Mouse (Mus musculus) intestine, embryonic 16.5 days (tissue): ENCODE results near the gene Rho. TPM values are rescaled to one million over a fixed set of nuclear protein-coding genes. Genes with fewer than 3 reads are reported as not detected.

Experiments
- ATAC-seq: fragments of 200-750 bp; cut with Nextera tagmentation; 2 replicates; pipeline ENCODE4 v1.8.0; 2017; ENCODE audit warnings: moderate TSS enrichment, moderate library complexity
- H3K27ac ChIP-seq: fragments of 300-500 bp; sonication (generic); 2 replicates; pipeline ENCODE4 v1.5.1; 2014; ENCODE audit warnings: mild to moderate bottlenecking, low read length
- H3K27me3 ChIP-seq: fragments of 300-500 bp; sonication (generic); replicated peaks from 2 replicates; pipeline ENCODE4 v1.6.1; 2014; ENCODE audit warnings: low read length, control low read depth, mixed read lengths; ENCODE audit not compliant: control insufficient read depth, insufficient read depth
- H3K36me3 ChIP-seq: fragments of 300-500 bp; sonication (generic); 2 replicates; pipeline ENCODE4 v1.6.1; 2014; ENCODE audit warnings: low read length, control low read depth; ENCODE audit not compliant: control insufficient read depth, insufficient read depth
- H3K4me1 ChIP-seq: fragments of 300-500 bp; sonication (generic); 2 replicates; pipeline ENCODE4 v1.6.1; 2014; ENCODE audit warnings: low read length, control low read depth, mixed read lengths; ENCODE audit not compliant: control insufficient read depth, insufficient read depth
- H3K4me2 ChIP-seq: fragments of 300-500 bp; sonication (generic); 2 replicates; pipeline ENCODE4 v1.6.1; 2014; ENCODE audit warnings: low read depth, low read length, control low read depth
- H3K4me3 ChIP-seq: fragments of 300-500 bp; sonication (generic); 2 replicates; pipeline ENCODE4 v1.5.1; 2014; ENCODE audit warnings: mild to moderate bottlenecking, low read length
- H3K9ac ChIP-seq: fragments of 300-500 bp; sonication (generic); 2 replicates; pipeline ENCODE4 v1.6.1; 2014; ENCODE audit warnings: low read depth, low read length
- H3K9me3 ChIP-seq: fragments of 300-500 bp; sonication (generic); 2 replicates; pipeline ENCODE4 v1.6.1; 2016; ENCODE audit warnings: low read length, control low read depth; ENCODE audit not compliant: control insufficient read depth
- WGBS: fragments of 180-500 bp; shearing (Covaris S2); extraction: QIAGEN DNeasy Blood & Tissue Kit; methylation state at CpG from one replicate; pipeline ENCODE4 v1.1.7; 2014; 5-methylcytosine and 5-hydroxymethylcytosine counted together
- polyA plus RNA-seq: library from polyadenylated mRNA; unstranded; fragments of >200 nt; fragmentation: Nextera tagmentation; extraction: Ambion mirVana; gene quantifications from 2 replicates; pipeline ENCODE4 v1.2.1, GENCODE M21; 2015

Rho gene
- polyA plus RNA-seq, 1 experiment from 2014 or later: 0.31 TPM

DNA sequence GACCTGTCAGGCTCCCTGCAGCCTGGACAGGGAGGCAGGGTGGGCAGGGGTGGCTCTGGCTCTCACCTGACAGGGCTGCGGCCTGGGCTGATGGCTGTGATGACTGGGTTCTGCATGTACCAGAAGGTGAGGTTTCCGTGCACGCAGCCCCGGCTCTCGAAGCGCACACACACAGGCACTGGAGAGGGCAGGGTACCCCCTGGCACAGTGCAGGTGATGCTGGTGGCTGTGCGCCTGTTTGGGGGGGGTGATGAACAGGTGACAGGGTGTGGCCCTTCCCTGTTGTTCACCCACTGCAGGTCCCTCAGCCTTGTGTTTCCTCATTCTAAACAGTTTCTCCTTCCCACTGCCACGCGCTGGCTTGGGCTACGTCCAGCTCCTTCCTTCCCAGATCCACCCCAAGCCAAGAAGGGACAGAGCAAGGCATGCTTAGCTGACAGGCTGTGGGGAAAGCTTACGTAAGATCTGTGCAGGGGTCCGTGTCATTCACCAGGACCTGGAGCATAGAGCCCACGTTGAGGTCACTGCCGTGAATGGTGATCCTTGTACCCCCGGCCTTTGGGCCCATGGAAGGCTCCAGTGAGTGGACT is 35.8 kb downstream of the Rho start:
- H3K9me3 ChIP-seq: no peaks in the 10 kb centered on the region
- no peak overlapping the region for H3K4me2 ChIP-seq
- no peak overlapping the region for H3K4me3 ChIP-seq
- H3K36me3 ChIP-seq: 0 out of 2 replicates have a peak, but pooled peaks cover 6% of the 10 kb centered on the region
- peaks cover 15% of the 10 kb centered on the region for H3K4me1 ChIP-seq
- ATAC-seq: no peak
- WGBS: 92% methylated on average over 15 of the region's 15 CpGs
- H3K9ac ChIP-seq: no peak overlapping the region
- H3K27me3 ChIP-seq: no peaks in the 10 kb centered on the region
- no peak overlapping the region for H3K27ac ChIP-seq

DNA sequence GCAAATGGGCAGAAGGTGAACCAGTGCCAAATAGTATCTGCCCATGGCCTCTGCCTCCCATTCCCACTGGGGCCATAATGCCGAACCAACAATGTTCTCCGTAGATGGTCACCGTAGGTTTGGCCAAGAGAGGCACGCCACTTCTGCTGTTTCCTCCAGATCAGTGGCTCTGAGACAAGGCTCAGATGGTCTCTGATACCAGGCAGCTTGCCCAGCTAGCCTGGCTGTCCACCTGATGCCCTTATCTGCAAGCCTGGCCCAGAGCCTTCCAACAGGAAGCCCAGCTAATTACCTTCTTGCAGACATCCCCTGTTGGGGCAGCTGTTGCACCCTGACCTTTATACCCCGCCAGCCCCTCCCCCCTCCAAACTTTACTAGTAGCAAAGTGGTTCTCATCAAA is 36.5 kb downstream of the Rho start:
- Histone ChIP-seq H3K4me3 (no peak overlapping the region), H3K4me2 (no peak overlapping the region), H3K9me3 (no peaks in the 10 kb centered on the region), H3K4me1 (peaks cover 20% of the 10 kb centered on the region), H3K36me3 (0 out of 2 replicates have a peak, but pooled peaks cover 6% of the 10 kb centered on the region), H3K27me3 (no peaks in the 10 kb centered on the region), H3K9ac (no peak overlapping the region), H3K27ac (no peak overlapping the region)
- no peak for ATAC-seq
- 80% methylated on average over 5 of the region's 5 CpGs for WGBS

DNA sequence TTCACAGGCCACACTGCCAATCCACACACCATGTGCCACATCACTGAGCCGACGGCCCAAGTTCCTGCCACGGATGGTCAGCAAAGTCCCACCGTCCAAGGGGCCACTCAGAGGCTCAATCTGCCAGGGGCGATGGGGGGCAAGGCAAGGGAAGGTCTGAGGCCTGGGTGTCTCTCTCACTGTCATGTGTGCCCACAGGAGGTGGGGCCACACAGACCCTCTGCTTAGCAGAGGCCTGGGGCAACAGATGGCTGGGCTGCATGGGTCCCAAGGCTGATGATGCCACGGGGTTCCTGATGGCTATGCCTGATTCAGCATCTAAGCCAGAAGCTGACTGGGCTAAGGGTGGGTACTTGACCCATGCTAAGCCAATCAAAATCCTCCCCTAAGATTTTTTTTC is 37.2 kb downstream of the Rho start:
- Histone ChIP-seq H3K36me3 (0 out of 2 replicates have a peak, but pooled peaks cover 3% of the 10 kb centered on the region), H3K4me3 (no peak overlapping the region), H3K9me3 (no peaks in the 10 kb centered on the region), H3K4me2 (no peak overlapping the region), H3K27me3 (no peaks in the 10 kb centered on the region), H3K27ac (no peak overlapping the region), H3K9ac (no peak overlapping the region), H3K4me1 (peaks cover 20% of the 10 kb centered on the region)
- WGBS: 89% methylated on average over 6 of the region's 6 CpGs
- ATAC-seq: no peak

GRCm38 (mm10) chr6:115969103-115969502 is 37.6 kb downstream of the Rho start:
- 0 out of 2 replicates have a peak, but pooled peaks cover 3% of the 10 kb centered on the region for H3K36me3 ChIP-seq

GRCm38 (mm10) chr6:115969952-115970351 is 38.4 kb downstream of the Rho start:
- 69% methylated on average over 4 of the region's 6 CpGs for WGBS
- ATAC-seq: no peak
- Histone ChIP-seq H3K9me3 (no peaks in the 10 kb centered on the region), H3K27ac (no peak overlapping the region), H3K4me1 (peaks cover 20% of the 10 kb centered on the region), H3K36me3 (0 out of 2 replicates have a peak, but pooled peaks cover 4% of the 10 kb centered on the region), H3K27me3 (no peaks in the 10 kb centered on the region), H3K4me3 (no peak overlapping the region), H3K4me2 (no peak overlapping the region), H3K9ac (no peak overlapping the region)

More at GRCm38 (mm10) chr6:115969103-115969502, 37.6 kb downstream of the Rho start:
- H3K9ac ChIP-seq: no peak overlapping the region
- no peaks in the 10 kb centered on the region for H3K9me3 ChIP-seq
- WGBS: 74% methylated on average over 9 of the region's 9 CpGs
- no peak overlapping the region for H3K4me3 ChIP-seq
- H3K4me2 ChIP-seq: no peak overlapping the region
- peaks cover 20% of the 10 kb centered on the region for H3K4me1 ChIP-seq
- no peak for ATAC-seq
- H3K27me3 ChIP-seq: no peaks in the 10 kb centered on the region
- H3K27ac ChIP-seq: no peak overlapping the region

DNA sequence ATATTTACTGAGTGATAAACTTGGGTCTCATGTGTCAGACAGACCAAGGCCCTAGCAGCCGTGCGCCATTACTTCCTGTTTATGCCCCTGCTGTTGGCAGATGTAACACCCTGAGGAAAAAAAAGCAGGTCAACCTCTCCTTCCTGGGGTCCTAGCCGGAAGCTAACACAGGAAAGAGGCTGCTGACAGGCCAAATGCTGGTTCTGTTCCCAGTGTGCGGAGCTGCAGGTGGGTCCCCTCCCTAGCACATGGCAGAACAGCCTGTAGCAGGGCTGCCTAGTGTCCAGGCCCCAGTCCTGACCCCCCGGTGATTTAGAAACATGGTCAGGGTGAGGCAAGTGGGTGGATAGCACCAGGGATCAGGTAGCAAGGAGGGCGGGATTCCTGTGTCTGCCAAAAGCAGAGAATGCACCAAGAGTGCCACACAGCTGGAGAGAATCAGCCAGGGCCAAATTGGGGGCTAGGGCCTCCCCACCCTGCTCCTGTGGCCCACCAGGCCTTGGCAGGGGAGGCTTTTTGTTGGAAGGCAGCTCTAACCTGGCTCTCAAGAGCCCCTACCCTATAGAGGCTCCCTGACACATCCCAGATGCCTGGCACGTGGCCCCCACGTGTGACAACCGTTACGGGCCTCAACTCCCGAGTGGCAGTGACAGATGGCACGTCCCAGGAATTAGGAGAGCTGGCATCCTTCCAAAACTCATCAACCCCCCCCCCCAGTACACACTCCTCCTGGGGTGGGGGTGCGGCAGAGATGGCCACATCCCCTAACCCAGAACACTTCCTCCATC is 39.9 kb downstream of the Rho start:
- Histone ChIP-seq H3K4me3 (no peak overlapping the region), H3K4me2 (no peak overlapping the region), H3K4me1 (peaks cover 20% of the 10 kb centered on the region), H3K27ac (no peak overlapping the region), H3K9me3 (no peaks in the 10 kb centered on the region), H3K27me3 (no peaks in the 10 kb centered on the region), H3K36me3 (0 out of 2 replicates have a peak, but pooled peaks cover 5% of the 10 kb centered on the region), H3K9ac (peak overlapping the region; percentile 24; the same call in 1 of the 2 replicates)
- ATAC-seq: 0 out of 2 replicates have a peak, but pooled peaks have one; percentile 22
- 37% methylated on average over 13 of the region's 13 CpGs for WGBS

GRCm38 (mm10) chr6:115972083-115972764 is 40.7 kb downstream of the Rho start:
- H3K4me3 ChIP-seq: no peak overlapping the region
- no peak overlapping the region for H3K4me2 ChIP-seq
- WGBS: 80% methylated on average over 7 of the region's 7 CpGs
- H3K27ac ChIP-seq: 0 out of 2 replicates have a peak overlapping the region, but pooled peaks have one; percentile 14
- H3K9me3 ChIP-seq: no peaks in the 10 kb centered on the region
- peaks cover 20% of the 10 kb centered on the region for H3K4me1 ChIP-seq
- H3K27me3 ChIP-seq: no peaks in the 10 kb centered on the region
- H3K9ac ChIP-seq: 0 out of 2 replicates have a peak overlapping the region, but pooled peaks have one; percentile 24
- 0 out of 2 replicates have a peak, but pooled peaks cover 4% of the 10 kb centered on the region for H3K36me3 ChIP-seq
- ATAC-seq: no peak

GRCm38 (mm10) chr6:115973139-115973875 is 41.8 kb downstream of the Rho start:
- Histone ChIP-seq H3K4me1 (peaks cover 18% of the 10 kb centered on the region), H3K4me2 (no peak overlapping the region), H3K36me3 (0 out of 2 replicates have a peak, but pooled peaks cover 4% of the 10 kb centered on the region), H3K27ac (no peak overlapping the region), H3K4me3 (no peak overlapping the region), H3K27me3 (no peaks in the 10 kb centered on the region), H3K9ac (no peak overlapping the region), H3K9me3 (no peaks in the 10 kb centered on the region)
- ATAC-seq: no peak
- 89% methylated on average over 15 of the region's 15 CpGs for WGBS
